9 mouse cellular contexts compared by ENCODE assay signal in genomic region chr9:60951071-60951561, GRCm38 (mm10).
A peak's percentile ranks its signal among the peaks of the same experiment; 100 is the strongest.
DNase-seq lines count a peak whose midpoint lies in the region; ATAC-seq and TF ChIP-seq lines count a peak whose summit lies in the region.
"Had no signal": no experiment of that assay in that cellular context is flagged by ENCODE, and none has a peak within 500 bp of the region (broad histone marks: within the 10 kb centered on the region; RNA-seq: fewer than 3 reads in every experiment).

No protein-coding gene starts in this region.

- TF ChIP-seq POLR2A in heart, adult 2 months (IDR thresholded peaks at IDR 0.05; ENCODE audit: insufficient read depth, low read depth, low read length): no peak

- no peaks in the 10 kb centered on the region for H3K79me2 ChIP-seq in heart, adult 2 months (replicated peaks; ENCODE audit: control insufficient read depth, insufficient read depth, low read length)

- no peak overlapping the region for H3K4me3 ChIP-seq in heart, adult 2 months
- H3K4me3 ChIP-seq in limb, embryonic 11.5 days (ENCODE audit: low read depth, low read length): no peak overlapping the region
- H3K4me3 ChIP-seq: myocyte had no signal

- H3K9ac ChIP-seq in heart, adult 2 months (ENCODE audit: low read depth, low read length): no peak overlapping the region
- peak overlapping the region; percentile 32; the same call in 1 of the 2 replicates for H3K9ac ChIP-seq in limb, embryonic 11.5 days (ENCODE audit: low read length)

- no peak for ATAC-seq in limb, embryonic 11.5 days (ENCODE audit: insufficient number of reproducible peaks, low FRiP score, low TSS enrichment, low read depth)

- peak; percentile 21 to 29 for DNase-seq in heart, adult 2 months
- DNase-seq in heart, adult 8-10 months (ENCODE audit: low spot score): no peak
- DNase-seq in cerebellum, postnatal 10 days: peak; percentile 77 to 81
- peak; percentile 8 to 12 for DNase-seq in heart, postnatal 36 days
- peak; percentile 40 for DNase-seq in limb, embryonic 11.5 days (ENCODE audit: low spot score)
- peak; percentile 40 for DNase-seq in retina, embryonic 14.5 days (ENCODE audit: low spot score)
- DNase-seq in adrenal gland, postnatal 14 days: no peak
- DNase-seq in spleen, postnatal 14 days (ENCODE audit: low spot score in 2 of 2): no peak

- no peaks in the 10 kb centered on the region for H3K27me3 ChIP-seq in heart, adult 2 months (ENCODE audit: control insufficient read depth, insufficient read depth, low read length)
- 0 out of 2 replicates have a peak, but pooled peaks cover 2% of the 10 kb centered on the region for H3K27me3 ChIP-seq in limb, embryonic 11.5 days (ENCODE audit: control insufficient read depth, insufficient read depth, low read length)

- intact Hi-C loops in heart, adult 2 months (cut with DNase I): no loop called here
- intact Hi-C loops in heart, postnatal 36 days (cut with DNase I): no loop called here

- WGBS in heart, adult 2 months: 23% methylated on average over 10 of the region's 10 CpGs
- WGBS in limb, embryonic 11.5 days: 27% methylated on average over 10 of the region's 10 CpGs

- H3K27ac ChIP-seq in heart, adult 2 months: no peak overlapping the region
- H3K27ac ChIP-seq in limb, embryonic 11.5 days (replicated peaks; ENCODE audit: low read depth, low read length): no peak overlapping the region

- 0 out of 2 replicates have a peak, but pooled peaks cover 3% of the 10 kb centered on the region for H3K9me3 ChIP-seq in limb, embryonic 11.5 days (ENCODE audit: control insufficient read depth, low read length)

- no peaks in the 10 kb centered on the region for H3K36me3 ChIP-seq in heart, adult 2 months (ENCODE audit: control insufficient read depth, insufficient read depth, low read length)
- H3K36me3 ChIP-seq in limb, embryonic 11.5 days (ENCODE audit: control insufficient read depth, insufficient read depth, low read length): no peaks in the 10 kb centered on the region

- H3K4me2 ChIP-seq in limb, embryonic 11.5 days (ENCODE audit: low read depth, severe bottlenecking): no peak overlapping the region

- no peak for TF ChIP-seq CTCF in heart, adult 2 months (IDR thresholded peaks at IDR 0.05)

- TF ChIP-seq EP300 in heart, adult 2 months (IDR thresholded peaks at IDR 0.05; ENCODE audit: insufficient read depth, low read depth, low read length): no peak

- no peaks in the 10 kb centered on the region; the same call in 1 of the 2 replicates for H3K4me1 ChIP-seq in heart, adult 2 months (ENCODE audit: control insufficient read depth, insufficient read depth, low read length)
- H3K4me1 ChIP-seq in limb, embryonic 11.5 days (ENCODE audit: control insufficient read depth, insufficient read depth, low read length): peaks cover 10% of the 10 kb centered on the region; the same call in 1 of the 2 replicates

Comparison
In these comparisons a context has a peak if more than half of its experiments do, and no peak if none do; other contexts are left out.
1. DNase-seq: peak in heart, adult 2 months (2 of 2), cerebellum, postnatal 10 days (2 of 2), heart, postnatal 36 days (2 of 2), limb, embryonic 11.5 days (single experiment) and retina, embryonic 14.5 days (single experiment); none in heart, adult 8-10 months (single experiment), adrenal gland, postnatal 14 days (single experiment) and spleen, postnatal 14 days (0 of 2).